Mouse (Mus musculus) forebrain, embryonic 16.5 days (tissue): ENCODE results near the gene Slc15a1. TPM values are rescaled to one million over a fixed set of nuclear protein-coding genes. Genes with fewer than 3 reads are reported as not detected.
A peak's percentile ranks its signal among the peaks of the same experiment; 100 is the strongest.

ENCODE experiments used
- ATAC-seq: fragments of 200-750 bp; cut with Nextera tagmentation; 2 replicates; pipeline ENCODE4 v1.8.0; 2017; ENCODE audit warnings: mild to moderate bottlenecking, moderate library complexity
- H3K27ac ChIP-seq: fragments of 300-500 bp; sonication (generic); 2 replicates; pipeline ENCODE4 v1.5.1; 2014; ENCODE audit warnings: low read length, control low read depth
- H3K27me3 ChIP-seq: fragments of 300-500 bp; sonication (generic); replicated peaks from 2 replicates; pipeline ENCODE4 v1.6.1; 2014; ENCODE audit warnings: low read length; ENCODE audit not compliant: control insufficient read depth, insufficient read depth
- H3K36me3 ChIP-seq: fragments of 300-500 bp; sonication (generic); 2 replicates; pipeline ENCODE4 v1.6.1; 2014; ENCODE audit not compliant: control insufficient read depth, insufficient read depth
- H3K4me1 ChIP-seq: fragments of 300-500 bp; sonication (generic); replicated peaks from 2 replicates; pipeline ENCODE4 v1.6.1; 2014; ENCODE audit warnings: low read length; ENCODE audit not compliant: control insufficient read depth, insufficient read depth
- H3K4me2 ChIP-seq: fragments of 300-500 bp; sonication (generic); 2 replicates; pipeline ENCODE4 v1.6.1; 2014; ENCODE audit warnings: mild to moderate bottlenecking, low read length, control low read depth
- H3K4me3 ChIP-seq: fragments of 300-500 bp; sonication (generic); replicated peaks from 2 replicates; pipeline ENCODE4 v1.5.1; 2014; ENCODE audit warnings: mild to moderate bottlenecking, low read length, control low read depth
- H3K9ac ChIP-seq: fragments of 300-500 bp; sonication (generic); replicated peaks from 2 replicates; pipeline ENCODE4 v1.6.1; 2014; ENCODE audit warnings: low read depth, low read length, control low read depth
- H3K9me3 ChIP-seq: fragments of 300-500 bp; sonication (generic); 2 replicates; pipeline ENCODE4 v1.6.1; 2016; ENCODE audit warnings: low read length; ENCODE audit not compliant: control insufficient read depth
- WGBS: fragments of 180-500 bp; shearing (Covaris S2); extraction: QIAGEN DNeasy Blood & Tissue Kit; methylation state at CpG from one replicate; pipeline ENCODE4 v1.1.7; 2014; 5-methylcytosine and 5-hydroxymethylcytosine counted together
- polyA plus RNA-seq: library from polyadenylated mRNA; unstranded; fragments of >200 nt; fragmentation: Nextera tagmentation; extraction: Ambion mirVana; gene quantifications from 2 replicates; pipeline ENCODE4 v1.2.1, GENCODE M21; 2015

Slc15a1 gene
- polyA plus RNA-seq, 1 experiment from 2014 or later, result not detected

- H3K4me1 ChIP-seq, result no peaks in the 10 kb centered on the region
- no peaks in the 10 kb centered on the region for H3K36me3 ChIP-seq
- H3K27me3 ChIP-seq, result no peaks in the 10 kb centered on the region
- peaks cover 4% of the 10 kb centered on the region; the same call in 1 of the 2 replicates for H3K9me3 ChIP-seq
- peak overlapping the region; percentile 2; the same call in 1 of the 2 replicates for H3K4me3 ChIP-seq
- 25% methylated on average over 18 of the region's 18 CpGs for WGBS
- no peak overlapping the region for H3K9ac ChIP-seq
- peak overlapping the region; percentile 34 for H3K4me2 ChIP-seq
- no peak overlapping the region for H3K27ac ChIP-seq
- peak; percentile 29; the same call in 1 of the 2 replicates for ATAC-seq
These were observed 54.3 kb downstream of the Slc15a1 start for GRCm38 (mm10) chr14:121450504-121451423.

- 20% methylated on average over 9 of the region's 9 CpGs for WGBS
- peak; percentile 94 for ATAC-seq
These were observed 58.1 kb downstream of the Slc15a1 start for GRCm38 (mm10) chr14:121446951-121447350.

GRCm38 (mm10) chr14:121445194-121445593, 59.9 kb downstream of the Slc15a1 start:
- ATAC-seq, result peak; percentile 68
- Histone ChIP-seq H3K4me1 (no peaks in the 10 kb centered on the region), H3K4me2 (no peak overlapping the region), H3K36me3 (no peaks in the 10 kb centered on the region), H3K4me3 (no peak overlapping the region), H3K9me3 (no peaks in the 10 kb centered on the region), H3K9ac (no peak overlapping the region), H3K27ac (no peak overlapping the region), H3K27me3 (no peaks in the 10 kb centered on the region)
- WGBS, result 16% methylated on average over 8 of the region's 8 CpGs

More at GRCm38 (mm10) chr14:121446951-121447350, 58.1 kb downstream of the Slc15a1 start:
- H3K4me2 ChIP-seq, result peak overlapping the region; percentile 44
- H3K9ac ChIP-seq, result no peak overlapping the region
- no peaks in the 10 kb centered on the region for H3K9me3 ChIP-seq
- no peaks in the 10 kb centered on the region for H3K4me1 ChIP-seq
- H3K27me3 ChIP-seq, result no peaks in the 10 kb centered on the region
- H3K36me3 ChIP-seq, result no peaks in the 10 kb centered on the region
- H3K27ac ChIP-seq, result no peak overlapping the region
- peak overlapping the region; percentile 23 for H3K4me3 ChIP-seq

- Histone ChIP-seq H3K4me2 (no peak overlapping the region), H3K36me3 (no peaks in the 10 kb centered on the region), H3K4me1 (no peaks in the 10 kb centered on the region), H3K9me3 (no peaks in the 10 kb centered on the region), H3K27ac (no peak overlapping the region), H3K4me3 (no peak overlapping the region), H3K27me3 (no peaks in the 10 kb centered on the region), H3K9ac (no peak overlapping the region)
- WGBS, result 90% methylated on average over 6 of the region's 6 CpGs
- no peak for ATAC-seq
These were observed 64.2 kb downstream of the Slc15a1 start for GRCm38 (mm10) chr14:121440807-121441206.

- Histone ChIP-seq H3K9me3 (no peaks in the 10 kb centered on the region), H3K36me3 (no peaks in the 10 kb centered on the region), H3K4me2 (no peak overlapping the region), H3K4me3 (no peak overlapping the region), H3K27me3 (no peaks in the 10 kb centered on the region), H3K9ac (no peak overlapping the region), H3K27ac (no peak overlapping the region), H3K4me1 (no peaks in the 10 kb centered on the region)
- WGBS, result 90% methylated on average over 6 of the region's 6 CpGs
- no peak for ATAC-seq
These were observed 68.0 kb downstream of the Slc15a1 start for GRCm38 (mm10) chr14:121437026-121437425.

GRCm38 (mm10) chr14:121436455-121436854, 68.6 kb downstream of the Slc15a1 start:
- no peak overlapping the region for H3K4me2 ChIP-seq
- H3K36me3 ChIP-seq, result no peaks in the 10 kb centered on the region
- no peak overlapping the region for H3K27ac ChIP-seq
- H3K4me1 ChIP-seq, result no peaks in the 10 kb centered on the region
- 89% methylated on average over 3 of the region's 3 CpGs for WGBS
- no peak for ATAC-seq
- H3K27me3 ChIP-seq, result no peaks in the 10 kb centered on the region
- no peaks in the 10 kb centered on the region for H3K9me3 ChIP-seq
- no peak overlapping the region for H3K4me3 ChIP-seq
- no peak overlapping the region for H3K9ac ChIP-seq

GRCm38 (mm10) chr14:121435794-121436193, 69.3 kb downstream of the Slc15a1 start:
- no peak overlapping the region for H3K27ac ChIP-seq
- H3K9ac ChIP-seq, result no peak overlapping the region
- no peaks in the 10 kb centered on the region for H3K9me3 ChIP-seq
- no peak overlapping the region for H3K4me2 ChIP-seq
- H3K4me3 ChIP-seq, result no peak overlapping the region
- ATAC-seq, result no peak
- no peaks in the 10 kb centered on the region for H3K36me3 ChIP-seq
- WGBS, result 60% methylated on average over 6 of the region's 6 CpGs
- H3K27me3 ChIP-seq, result no peaks in the 10 kb centered on the region
- H3K4me1 ChIP-seq, result no peaks in the 10 kb centered on the region

GRCm38 (mm10) chr14:121431261-121431660, 73.8 kb downstream of the Slc15a1 start:
- WGBS, result 83% methylated on average over 7 of the region's 7 CpGs
- Histone ChIP-seq H3K36me3 (no peaks in the 10 kb centered on the region), H3K4me1 (no peaks in the 10 kb centered on the region), H3K9me3 (no peaks in the 10 kb centered on the region), H3K4me3 (no peak overlapping the region), H3K27ac (no peak overlapping the region), H3K4me2 (no peak overlapping the region), H3K9ac (no peak overlapping the region), H3K27me3 (no peaks in the 10 kb centered on the region)
- no peak for ATAC-seq

GRCm38 (mm10) chr14:121429854-121430535, 75.1 kb downstream of the Slc15a1 start:
- no peaks in the 10 kb centered on the region for H3K9me3 ChIP-seq
- no peaks in the 10 kb centered on the region for H3K27me3 ChIP-seq
- no peak for ATAC-seq
- no peaks in the 10 kb centered on the region for H3K36me3 ChIP-seq
- H3K27ac ChIP-seq, result no peak overlapping the region
- H3K4me2 ChIP-seq, result no peak overlapping the region
- 85% methylated on average over 17 of the region's 17 CpGs for WGBS
- H3K4me3 ChIP-seq, result no peak overlapping the region
- H3K4me1 ChIP-seq, result no peaks in the 10 kb centered on the region
- H3K9ac ChIP-seq, result no peak overlapping the region
